Mouse (Mus musculus) kidney, adult 18-20 months (tissue): Measurements from ENCODE around the gene Pid1.
"Not testable (repeated sequence)": the region's sequence is repeated elsewhere in the genome, so short reads cannot be mapped to it uniquely, and the experiment has no call there.

Source experiments
- DNase-seq: peaks from one replicate; pipeline ENCODE4 v3.0.0; 2021

The Pid1 gene

GRCm38 (mm10) chr1:84253838-84254237 lies 110.1 kb downstream of the Pid1 start:
- DNase-seq = peak; percentile 66

DNA sequence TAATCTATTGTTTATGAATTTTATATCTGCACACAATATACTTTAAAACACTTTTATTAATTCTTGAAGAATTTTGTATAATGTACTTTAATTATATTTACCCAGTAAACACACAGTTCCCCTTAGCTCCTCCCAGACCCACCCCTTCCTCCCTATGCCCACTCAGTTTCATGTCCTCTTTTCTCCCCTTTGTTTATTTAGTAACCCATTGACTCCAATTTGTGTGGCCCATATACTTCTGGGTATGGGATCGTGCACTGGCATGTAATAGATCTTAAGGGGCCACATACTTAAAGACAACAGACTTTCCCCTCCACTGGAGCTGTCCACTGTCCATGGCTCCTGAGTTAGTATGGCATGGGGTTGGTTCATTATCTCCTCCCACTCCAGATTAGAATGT lies 112.8 kb downstream of the Pid1 start:
- DNase-seq = no peak

DNA sequence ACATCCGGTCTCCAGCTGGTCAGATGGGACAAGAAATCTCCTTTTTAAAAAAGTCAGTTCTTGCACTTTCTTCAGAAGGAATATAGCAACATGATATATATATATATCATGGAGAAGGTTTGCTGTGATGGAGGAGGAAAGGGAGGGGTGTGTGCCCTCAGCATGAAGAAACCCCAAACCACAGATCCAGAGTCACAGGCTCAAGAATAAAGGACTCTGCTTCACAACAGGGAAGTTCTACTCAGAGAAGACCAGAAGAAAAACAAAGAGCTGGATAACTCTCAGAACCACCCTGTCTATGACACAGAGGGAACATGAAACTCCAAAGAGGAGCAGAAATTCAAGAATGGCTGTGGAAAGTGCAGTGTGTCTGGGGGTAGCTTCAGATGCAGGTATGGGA lies 113.2 kb downstream of the Pid1 start:
- no peak for DNase-seq

- no peak for DNase-seq
Measured at GRCm38 (mm10) chr1:84249772-84250338, 114.1 kb downstream of the Pid1 start.

GRCm38 (mm10) chr1:84247111-84247510 lies 116.9 kb downstream of the Pid1 start:
- DNase-seq = no peak

DNA sequence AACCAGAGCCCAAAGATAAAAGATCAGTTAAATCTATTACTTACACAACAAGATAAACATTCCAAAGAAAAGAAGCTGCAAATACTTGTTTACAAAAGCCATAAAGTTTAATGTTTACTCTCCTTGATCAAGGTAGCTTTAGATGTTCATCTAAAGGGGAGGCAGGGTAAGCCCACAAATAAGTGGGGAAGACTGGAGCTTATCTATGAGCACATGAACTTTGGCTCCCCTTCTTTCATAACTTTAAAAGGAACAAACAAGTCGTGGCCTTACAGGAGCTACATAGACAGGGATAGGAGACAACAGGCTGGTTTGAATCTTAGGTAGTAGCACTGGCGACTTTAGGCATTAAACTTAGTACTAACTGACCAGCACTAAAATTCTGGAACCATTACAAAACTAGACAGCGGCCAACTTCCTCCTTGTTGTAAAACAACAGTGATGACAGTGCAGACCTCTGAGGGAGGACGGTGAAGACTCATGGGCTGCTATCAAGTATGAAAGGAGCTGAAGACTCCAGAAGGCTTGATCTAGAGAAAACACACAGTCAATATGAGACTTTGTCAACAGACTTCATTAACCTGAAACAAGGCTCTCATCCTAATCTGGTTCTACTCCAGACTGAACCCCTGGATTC lies 122.7 kb downstream of the Pid1 start:
- no peak for DNase-seq

- no peak for DNase-seq
Measured at GRCm38 (mm10) chr1:84240203-84240602, 123.8 kb downstream of the Pid1 start.

- no peak for DNase-seq
Measured at GRCm38 (mm10) chr1:84230431-84230830, 133.5 kb downstream of the Pid1 start.

GRCm38 (mm10) chr1:84225626-84226025 lies 138.4 kb downstream of the Pid1 start:
- peak; percentile 20 for DNase-seq

- no peak for DNase-seq
Measured at GRCm38 (mm10) chr1:84222051-84222450, 141.9 kb downstream of the Pid1 start.

- no peak for DNase-seq
Measured at GRCm38 (mm10) chr1:84218605-84219004, 145.4 kb downstream of the Pid1 start.

- DNase-seq = no peak
Measured at GRCm38 (mm10) chr1:84217777-84218176, 146.2 kb downstream of the Pid1 start.

- no peak for DNase-seq
Measured at GRCm38 (mm10) chr1:84211507-84211906, 152.5 kb downstream of the Pid1 start.

DNA sequence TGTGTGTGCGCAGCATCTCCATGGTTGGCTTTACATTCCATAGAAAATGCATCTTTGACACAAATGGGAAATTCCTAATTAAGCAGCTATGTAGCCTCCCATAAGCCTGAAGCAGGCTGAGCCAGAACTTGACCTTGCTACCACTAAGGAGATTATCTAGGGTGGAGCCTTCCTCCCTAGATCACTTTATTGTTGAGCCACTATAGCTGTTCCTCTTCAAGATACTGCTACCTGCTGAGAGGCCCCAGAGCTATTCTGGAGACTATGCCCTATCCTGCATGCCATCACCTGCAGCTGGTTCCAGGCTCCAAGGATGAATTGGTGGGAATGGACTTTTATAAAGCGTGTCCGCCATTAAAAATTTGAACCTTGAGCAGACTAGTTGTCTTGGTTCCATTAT lies 158.2 kb downstream of the Pid1 start:
- DNase-seq = not testable (repeated sequence)

- DNase-seq = no peak
Measured at GRCm38 (mm10) chr1:84203494-84203893, 160.5 kb downstream of the Pid1 start.

GRCm38 (mm10) chr1:84199890-84200289 lies 164.1 kb downstream of the Pid1 start:
- no peak for DNase-seq

DNA sequence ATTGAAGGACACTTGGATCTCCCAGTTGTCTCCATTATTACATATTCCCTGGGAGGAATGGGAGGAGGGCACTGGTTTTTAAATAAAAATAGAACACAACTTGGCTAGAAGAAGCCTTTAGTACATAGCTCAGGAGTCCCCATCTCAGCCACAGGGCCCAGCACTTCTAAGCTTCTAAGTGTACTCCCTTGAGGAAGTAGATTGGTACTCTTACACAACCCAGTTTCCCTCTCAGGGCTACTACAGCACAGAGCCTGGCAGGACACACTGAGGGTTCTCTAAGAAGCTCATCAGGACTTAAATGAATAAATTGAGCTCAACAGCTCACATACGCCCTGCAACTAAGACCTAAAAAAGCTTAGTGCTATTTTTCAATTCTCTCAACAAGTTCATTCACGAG lies 165.1 kb downstream of the Pid1 start:
- DNase-seq = no peak

GRCm38 (mm10) chr1:84192167-84192566 lies 171.8 kb downstream of the Pid1 start:
- no peak for DNase-seq

GRCm38 (mm10) chr1:84189446-84189845 lies 174.5 kb downstream of the Pid1 start:
- DNase-seq = no peak

- DNase-seq = no peak
Measured at GRCm38 (mm10) chr1:84186756-84187437, 177.1 kb downstream of the Pid1 start.

DNA sequence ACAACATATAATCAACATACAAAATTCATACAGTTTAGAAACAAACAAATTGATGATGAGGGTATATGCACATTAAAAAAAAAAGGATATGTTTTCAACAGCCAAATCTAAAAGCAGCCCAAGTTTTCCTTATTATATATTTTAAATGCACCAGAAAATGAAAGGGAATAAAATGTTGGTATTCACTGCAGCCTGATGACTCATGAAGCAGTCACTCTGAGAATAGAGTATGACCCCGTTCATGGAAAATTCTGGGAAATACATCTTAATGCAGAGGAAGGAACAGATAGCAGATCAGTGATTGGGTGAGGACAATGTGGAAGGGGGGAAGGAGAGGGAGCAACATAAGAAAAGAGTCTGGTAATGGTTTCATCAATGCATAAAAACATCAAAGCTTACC lies 186.3 kb downstream of the Pid1 start:
- DNase-seq = no peak

DNA sequence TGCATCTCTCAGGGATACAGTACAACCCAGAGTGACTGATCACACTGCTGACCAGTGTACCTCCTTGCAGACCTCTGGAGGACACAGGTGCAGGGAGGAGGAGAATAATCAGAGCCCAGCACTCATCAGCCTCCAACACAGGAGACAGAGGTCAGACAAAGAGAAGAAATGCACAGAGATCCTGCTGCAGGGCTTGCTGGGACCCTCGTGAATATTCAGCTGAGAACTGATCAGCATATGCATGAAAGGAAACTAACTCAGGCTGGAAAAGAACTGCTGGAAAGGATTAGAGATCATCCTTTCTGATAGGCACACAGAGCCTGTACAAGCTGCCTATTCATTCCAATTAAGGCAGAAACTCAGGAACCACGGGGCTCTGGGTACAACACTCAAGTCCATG lies 186.9 kb downstream of the Pid1 start:
- DNase-seq = no peak

- DNase-seq = no peak
Measured at GRCm38 (mm10) chr1:84172941-84173340, 191.0 kb downstream of the Pid1 start.

GRCm38 (mm10) chr1:84157790-84158189 lies 206.2 kb downstream of the Pid1 start:
- no peak for DNase-seq

DNA sequence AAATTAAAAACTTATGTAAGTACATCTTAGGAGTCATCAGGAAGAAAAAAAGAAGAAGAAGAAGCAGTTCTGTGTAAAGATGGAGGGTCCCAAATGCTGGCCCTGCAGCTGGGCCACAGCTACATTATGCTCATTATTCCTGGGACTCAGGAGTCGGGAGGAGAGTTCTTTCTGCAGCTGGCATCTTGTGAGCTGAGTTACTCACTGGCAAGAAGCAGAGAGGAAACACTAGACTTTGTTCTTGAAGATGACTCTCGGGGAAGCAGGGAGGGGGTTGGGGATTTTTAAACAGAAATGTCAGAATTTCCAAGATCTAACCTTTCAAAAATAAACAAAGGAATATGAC lies 208.4 kb downstream of the Pid1 start:
- DNase-seq = no peak
